ENCODE assay signal across 18 mouse cellular contexts in the genomic region with DNA sequence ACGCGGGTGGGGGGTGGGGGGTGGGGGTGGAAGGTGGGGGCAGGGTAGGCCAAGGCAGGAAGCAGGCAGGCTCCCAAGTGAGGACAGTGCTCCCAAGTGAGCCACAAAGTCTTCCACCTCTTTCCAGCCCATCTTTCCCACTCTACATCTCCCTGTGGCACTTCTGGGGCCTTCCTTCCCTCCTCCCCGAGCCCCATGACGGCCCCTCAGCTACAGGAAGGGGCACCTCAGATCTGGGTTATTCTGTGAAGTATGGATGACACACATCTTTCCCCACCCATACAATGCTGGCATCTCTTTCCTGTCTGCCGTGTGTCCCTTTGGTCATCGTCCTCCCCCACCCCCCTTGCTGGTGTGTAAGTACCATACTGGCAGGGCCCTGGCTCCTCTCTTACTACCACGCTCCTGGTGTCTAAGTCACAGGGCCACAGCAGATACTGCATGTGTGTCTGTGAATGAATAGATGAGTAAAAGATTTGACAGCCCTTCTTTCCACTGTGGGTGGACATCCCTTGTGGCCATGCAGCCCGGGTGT. TPM values are rescaled to one million over a fixed set of nuclear protein-coding genes. Genes with fewer than 3 reads are reported as not detected.
DNase-seq lines count a peak whose midpoint lies in the region; TF ChIP-seq lines count a peak whose summit lies in the region.
"Had no signal": no experiment of that assay in that cellular context is flagged by ENCODE, and none has a peak within 500 bp of the region (broad histone marks: within the 10 kb centered on the region; RNA-seq: fewer than 3 reads in every experiment).

No protein-coding gene starts in this region.

- DNase-seq in kidney, adult 2 months, result no peak
- no peak for DNase-seq in kidney, adult 8-10 months
- no peak for DNase-seq in spleen, adult 2 months (ENCODE audit: low read depth in 1 of 2, low spot score in 2 of 2)
- no peak for DNase-seq in spleen, postnatal 14 days (ENCODE audit: low spot score in 2 of 2)
- peak; percentile 32 for DNase-seq in induced T-regulatory cell, adult 2 months (ENCODE audit: low read depth)
- no peak for DNase-seq in right cerebral cortex, postnatal 10 days (ENCODE audit: low spot score in 2 of 2)
- DNase-seq in layer of hippocampus, adult 8-10 months (ENCODE audit: low spot score in 2 of 2), result no peak
- DNase-seq: adrenal gland, adult 8-10 months; cerebellum, adult 11 months; gastrocnemius, postnatal 10 days; kidney, postnatal 14 days; layer of hippocampus, postnatal 36 days; right cerebral cortex, postnatal 4 days had no signal

- TF ChIP-seq POLR2A in kidney, adult 2 months (IDR thresholded peaks at IDR 0.05; ENCODE audit: low read depth, low read length), result no peak
- no peak for TF ChIP-seq POLR2A in spleen, adult 2 months (IDR thresholded peaks at IDR 0.05; ENCODE audit: low read depth, low read length)

- H3K36me3 ChIP-seq in kidney, adult 2 months (ENCODE audit: control insufficient read depth, insufficient read depth, low read length), result no peaks in the 10 kb centered on the region
- no peaks in the 10 kb centered on the region for H3K36me3 ChIP-seq in spleen, adult 2 months (ENCODE audit: control insufficient read depth, insufficient read depth, low read length)
- H3K36me3 ChIP-seq in macrophage (ENCODE audit: inconsistent target), result no peaks in the 10 kb centered on the region
- H3K36me3 ChIP-seq: embryonic facial prominence, embryonic 15.5 days; forebrain, embryonic 15.5 days; hindbrain, embryonic 12.5 days had no signal

- no peaks in the 10 kb centered on the region for H3K27me3 ChIP-seq in kidney, adult 2 months (replicated peaks; ENCODE audit: control insufficient read depth, insufficient read depth, low read length)
- no peaks in the 10 kb centered on the region for H3K27me3 ChIP-seq in spleen, adult 2 months (ENCODE audit: control insufficient read depth, insufficient read depth, low read length)
- H3K27me3 ChIP-seq: embryonic facial prominence, embryonic 15.5 days; forebrain, embryonic 15.5 days; hindbrain, embryonic 12.5 days had no signal

- 0 out of 2 replicates have a peak overlapping the region, but pooled peaks have one; percentile 30 for H3K27ac ChIP-seq in kidney, adult 2 months (ENCODE audit: insufficient read depth, low read depth, low read length)
- H3K27ac ChIP-seq in spleen, adult 2 months (ENCODE audit: insufficient read depth, low read length), result peak overlapping the region; percentile 85
- peak overlapping the region; percentile 81 for H3K27ac ChIP-seq in macrophage
- H3K27ac ChIP-seq: embryonic facial prominence, embryonic 15.5 days; forebrain, embryonic 15.5 days; hindbrain, embryonic 12.5 days had no signal

- 67% methylated on average over 8 of the region's 8 CpGs for WGBS in kidney, adult 2 months
- WGBS in spleen, adult 2 months, result 40% methylated on average over 8 of the region's 8 CpGs
- 66% methylated on average over 6 of the region's 8 CpGs for WGBS in macrophage (ENCODE audit: missing documents)

- H3K4me3 ChIP-seq in kidney, adult 2 months (ENCODE audit: insufficient read depth, low read depth, low read length), result no peak overlapping the region
- H3K4me3 ChIP-seq in spleen, adult 2 months (ENCODE audit: extremely low read depth, insufficient read depth, insufficient read length), result no peak overlapping the region
- no peak overlapping the region for H3K4me3 ChIP-seq in macrophage (ENCODE audit: inconsistent target)
- H3K4me3 ChIP-seq: embryonic facial prominence, embryonic 15.5 days; forebrain, embryonic 15.5 days; hindbrain, embryonic 12.5 days had no signal

- no peaks in the 10 kb centered on the region for H3K4me1 ChIP-seq in kidney, adult 2 months (ENCODE audit: control insufficient read depth, insufficient read depth, low read length)
- H3K4me1 ChIP-seq in spleen, adult 2 months (ENCODE audit: control insufficient read depth, insufficient read depth, insufficient read length), result peaks cover 35% of the 10 kb centered on the region
- H3K4me1 ChIP-seq: embryonic facial prominence, embryonic 15.5 days; forebrain, embryonic 15.5 days had no signal

- H3K79me2 ChIP-seq in macrophage (ENCODE audit: inconsistent target), result no peaks in the 10 kb centered on the region

- TF ChIP-seq CTCF in kidney, adult 2 months (conservative IDR thresholded peaks at IDR 0.05; ENCODE audit: insufficient read depth, insufficient read length, low read depth, low read length), result no peak
- TF ChIP-seq CTCF in spleen, adult 2 months (IDR thresholded peaks at IDR 0.05; ENCODE audit: extremely low read depth, insufficient read depth, insufficient read length, insufficient replicate concordance), result no peak

RNA-seq across cellular contexts. Expression of a gene that starts 6.7 kb away (rescaled TPM):
- 1.7 and 2.4 TPM in 2 replicates for polyA plus RNA-seq in kidney, adult 2 months (2012; rRNA removed)
- 6.8 and 7.6 TPM in 2 replicates for polyA plus RNA-seq in spleen, adult 2 months (2012; rRNA removed)
- total RNA-seq in macrophage (2018; cell fraction: chromatin; rRNA removed), result 1 to 10 TPM in 10 of 26 experiments, under 1 TPM in 3, not detected in 13; 0.74 to 3.1 (median 1.2) TPM
- 10 to 100 TPM in 8 of 26 experiments, 1 to 10 TPM in 18; 1.1 to 16.8 (median 5.2) TPM for total RNA-seq in macrophage (2018; cell fraction: cytosol; rRNA removed)
- 10 to 100 TPM in 4 of 26 experiments, 1 to 10 TPM in 17, under 1 TPM in 2, not detected in 3; 0.75 to 12.7 (median 3.5) TPM for total RNA-seq in macrophage (2018; cell fraction: nucleus; rRNA removed)
- polyA plus RNA-seq in macrophage (2018), result 1.2 to 5.3 TPM (median 2.4 TPM) in 3 replicates
- 1 to 10 TPM in 1 of 4 experiments, under 1 TPM in 1, not detected in 2; 0.83 to 1.9 TPM for total RNA-seq in layer of hippocampus, adult 8-10 months (2022)
- total RNA-seq: gastrocnemius, postnatal 10 days; layer of hippocampus, postnatal 36 days had no signal
- polyA plus RNA-seq: embryonic facial prominence, embryonic 15.5 days; forebrain, embryonic 15.5 days; hindbrain, embryonic 12.5 days; midbrain, embryonic 11.5 days had no signal

RNA-seq across cellular contexts. Expression of a gene that starts 38.9 kb away (rescaled TPM):
- polyA plus RNA-seq in kidney, adult 2 months (2012; rRNA removed), result 3.7 and 4.7 TPM in 2 replicates
- polyA plus RNA-seq in spleen, adult 2 months (2012; rRNA removed), result 2.3 TPM in 2 replicates
- 100 to 1,000 TPM; 107 to 236 (median 170) TPM for total RNA-seq in macrophage (2018; cell fraction: chromatin; rRNA removed)
- total RNA-seq in macrophage (2018; cell fraction: cytosol; rRNA removed), result 10 to 100 TPM; 37.8 to 63.8 (median 49.3) TPM
- total RNA-seq in macrophage (2018; cell fraction: nucleus; rRNA removed), result 100 to 1,000 TPM in 13 of 26 experiments, 10 to 100 TPM in 13; 58.5 to 165 (median 99.2) TPM
- 27.9 to 38.0 TPM (median 32.0 TPM) in 3 replicates for polyA plus RNA-seq in macrophage (2018)
- 100 to 1,000 TPM; 114 to 117 (median 116) TPM for total RNA-seq in layer of hippocampus, adult 8-10 months (2022)

RNA-seq across cellular contexts. Expression of a gene that starts 41.7 kb away (rescaled TPM):
- 1.7 and 2.4 TPM in 2 replicates for polyA plus RNA-seq in kidney, adult 2 months (2012; rRNA removed)
- 1.2 and 1.4 TPM in 2 replicates for polyA plus RNA-seq in spleen, adult 2 months (2012; rRNA removed)
- total RNA-seq in macrophage (2018; cell fraction: chromatin; rRNA removed), result 10 to 100 TPM in 8 of 26 experiments, 1 to 10 TPM in 16, under 1 TPM in 2; 0.58 to 21.9 (median 5.1) TPM
- 1 to 10 TPM in 21 of 26 experiments, under 1 TPM in 5; 0.61 to 5.6 (median 3.6) TPM for total RNA-seq in macrophage (2018; cell fraction: cytosol; rRNA removed)
- 10 to 100 TPM in 7 of 26 experiments, 1 to 10 TPM in 14, under 1 TPM in 3, not detected in 2; 0.64 to 16.7 (median 3.8) TPM for total RNA-seq in macrophage (2018; cell fraction: nucleus; rRNA removed)
- 3.6 to 4.3 TPM (median 3.6 TPM) in 3 replicates for polyA plus RNA-seq in macrophage (2018)
- 10 to 100 TPM; 20.4 to 23.8 (median 22.2) TPM for total RNA-seq in layer of hippocampus, adult 8-10 months (2022)

Comparison
In these comparisons a context has a peak if more than half of its experiments do, and no peak if none do; other contexts are left out.
1. H3K27ac ChIP-seq: peak in every context shown above with its lines; median percentile 85 in spleen, adult 2 months; 81 in macrophage; 30 in kidney, adult 2 months.